Mouse (Mus musculus): ENCODE measurements around the gene Nrg3.

GRCm38 (mm10) chr14:38659973-38660372, 812.9 kb downstream of the Nrg3 start:
- TF ChIP-seq TAL1 (IDR thresholded peaks at IDR 0.05; ENCODE audit: low read length): no peak
- no peak for TF ChIP-seq GATA1 (IDR thresholded peaks at IDR 0.05; ENCODE audit: low read length)

Data from erythroblast, embryonic 14.5 days (primary cell).